Mouse (Mus musculus): ENCODE measurements around the gene Barhl1. TPM values are rescaled to one million over a fixed set of nuclear protein-coding genes. Genes with fewer than 3 reads are reported as not detected.

Barhl1 gene
- polyA plus RNA-seq, 1 experiment from 2014 or later = 1.4 TPM

DNA sequence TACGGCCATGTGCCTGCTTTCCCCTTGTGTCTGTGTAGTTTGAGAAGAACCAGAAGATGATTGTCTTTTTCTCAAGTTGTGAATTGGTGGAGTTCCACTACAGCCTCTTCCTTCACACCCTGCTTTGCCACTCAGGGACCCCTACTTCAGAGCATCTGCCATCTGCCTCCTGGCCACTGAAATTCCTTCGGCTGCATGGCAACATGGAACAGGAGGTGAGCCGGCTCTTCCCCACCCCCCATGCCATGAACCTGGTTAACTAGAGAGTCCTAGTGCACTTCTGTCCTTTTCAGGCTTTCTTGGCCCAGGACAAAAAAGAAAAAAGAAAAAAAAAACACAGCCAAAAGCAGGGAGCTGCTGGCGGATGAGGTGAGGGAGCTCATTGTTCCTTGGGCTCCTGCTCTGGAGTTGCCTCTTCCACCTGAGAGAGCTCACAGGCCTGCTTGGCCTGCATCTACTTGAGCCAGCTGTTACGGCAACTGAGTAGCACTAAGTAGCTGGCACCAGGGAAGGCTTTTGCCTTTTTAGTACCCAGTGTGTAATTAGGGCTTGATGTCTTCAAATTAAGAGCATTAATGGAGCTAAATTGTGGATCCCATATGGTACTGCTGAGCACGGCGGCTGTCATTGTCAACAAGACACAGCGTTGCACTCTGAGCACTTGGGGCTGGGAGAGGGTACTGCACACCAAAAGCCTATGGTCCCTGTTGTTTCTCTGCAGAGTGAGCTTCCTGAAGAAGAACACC lies 55.6 kb downstream of the Barhl1 start:
- ATAC-seq (peak; percentile 68), DNase-seq (ENCODE audit: low spot score) (peak; percentile 72)
- no peak overlapping the region for H3K9ac ChIP-seq (ENCODE audit: low read length)
- H3K4me2 ChIP-seq (ENCODE audit: low read length) = no peak overlapping the region
- no peaks in the 10 kb centered on the region for H3K9me3 ChIP-seq (replicated peaks; ENCODE audit: control insufficient read depth, low read length)
- peaks cover 79% of the 10 kb centered on the region for H3K36me3 ChIP-seq (ENCODE audit: control insufficient read depth, insufficient read depth, low read length)
- no peaks in the 10 kb centered on the region for H3K4me1 ChIP-seq (ENCODE audit: control insufficient read depth, insufficient read depth, low read length)
- WGBS = 62% methylated on average over 8 of the region's 8 CpGs
- no peak overlapping the region for H3K4me3 ChIP-seq (ENCODE audit: low read depth, low read length)
- no peaks in the 10 kb centered on the region for H3K27me3 ChIP-seq (replicated peaks; ENCODE audit: control insufficient read depth, insufficient read depth, low read length)
- H3K27ac ChIP-seq (ENCODE audit: low read depth, low read length) = no peak overlapping the region

DNA sequence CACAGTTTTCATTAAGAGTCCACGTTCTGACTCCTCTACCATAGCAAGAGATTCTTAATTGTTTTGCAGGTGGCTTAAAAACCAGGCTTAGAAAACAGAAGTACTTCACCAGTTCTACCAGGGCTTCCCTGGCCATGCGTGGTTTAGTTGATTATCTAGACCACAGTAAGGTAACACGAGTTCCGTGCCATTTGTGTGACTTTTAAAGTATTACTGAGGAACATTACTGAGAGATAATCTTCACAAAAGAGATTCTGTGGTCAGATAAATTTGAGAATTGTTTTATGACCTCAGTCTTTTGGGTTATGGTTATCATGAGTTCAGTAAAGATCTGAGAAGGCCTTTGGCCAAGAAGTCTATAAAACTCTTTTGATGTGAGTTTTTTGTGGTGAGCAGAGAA lies 57.2 kb downstream of the Barhl1 start:
- H3K9me3 ChIP-seq (replicated peaks; ENCODE audit: control insufficient read depth, low read length) = no peaks in the 10 kb centered on the region
- no peak overlapping the region for H3K4me2 ChIP-seq (ENCODE audit: low read length)
- H3K4me3 ChIP-seq (ENCODE audit: low read depth, low read length) = no peak overlapping the region
- H3K27ac ChIP-seq (ENCODE audit: low read depth, low read length) = no peak overlapping the region
- ATAC-seq (no peak), DNase-seq (ENCODE audit: low spot score) (no peak)
- H3K9ac ChIP-seq (ENCODE audit: low read length) = no peak overlapping the region
- 97% methylated on average over 4 of the region's 4 CpGs for WGBS
- no peaks in the 10 kb centered on the region for H3K4me1 ChIP-seq (ENCODE audit: control insufficient read depth, insufficient read depth, low read length)
- peaks cover 72% of the 10 kb centered on the region for H3K36me3 ChIP-seq (ENCODE audit: control insufficient read depth, insufficient read depth, low read length)
- H3K27me3 ChIP-seq (replicated peaks; ENCODE audit: control insufficient read depth, insufficient read depth, low read length) = no peaks in the 10 kb centered on the region

Other genes starting within 250 kb of the Barhl1 start
- gene Spaca9, start 216.9 kb downstream of the Barhl1 start, polyA plus RNA-seq (2014; fragmentation: Nextera tagmentation; extraction: Ambion mirVana) = 1.8 and 2.8 TPM in 2 replicates
- 2.0 and 2.2 TPM in 2 replicates for gene Ak8, start 216.5 kb downstream of the Barhl1 start, polyA plus RNA-seq (2014; fragmentation: Nextera tagmentation; extraction: Ambion mirVana)
- gene Gtf3c4, start 76.3 kb downstream of the Barhl1 start, polyA plus RNA-seq (2014; fragmentation: Nextera tagmentation; extraction: Ambion mirVana) = 20.2 and 24.9 TPM in 2 replicates
- 13.5 and 15.7 TPM in 2 replicates for gene Ddx31, start 76.3 kb downstream of the Barhl1 start, polyA plus RNA-seq (2014; fragmentation: Nextera tagmentation; extraction: Ambion mirVana)
- gene Cfap77, start 138.4 kb upstream of the Barhl1 start, polyA plus RNA-seq (2014; fragmentation: Nextera tagmentation; extraction: Ambion mirVana) = 0.11 TPM in 1 of 2 replicates, not detected in the other
- gene Ttf1, start 143.6 kb upstream of the Barhl1 start, polyA plus RNA-seq (2014; fragmentation: Nextera tagmentation; extraction: Ambion mirVana) = 6.0 and 7.4 TPM in 2 replicates
- 13.2 and 21.5 TPM in 2 replicates for gene Setx, start 207.5 kb upstream of the Barhl1 start, polyA plus RNA-seq (2014; fragmentation: Nextera tagmentation; extraction: Ambion mirVana)

Measured in forebrain, embryonic 14.5 days (tissue).